Mouse (Mus musculus) limb, embryonic 13.5 days (tissue): Measurements from ENCODE around the gene Tnfaip2. TPM values are rescaled to one million over a fixed set of nuclear protein-coding genes. Genes with fewer than 3 reads are reported as not detected.
A peak's percentile ranks its signal among the peaks of the same experiment; 100 is the strongest.

ENCODE experiments used
- ATAC-seq: fragments of 200-750 bp; cut with Nextera tagmentation; 2 replicates; pipeline ENCODE4 v1.8.0; 2017; ENCODE audit warnings: low read depth, moderate number of reproducible peaks, moderate TSS enrichment; ENCODE audit not compliant: low FRiP score
- H3K27ac ChIP-seq: fragments of 300-500 bp; sonication (generic); 2 replicates; pipeline ENCODE4 v1.5.1; 2015; ENCODE audit warnings: inconsistent platforms, mild to moderate bottlenecking, moderate library complexity
- H3K27me3 ChIP-seq: fragments of 300-500 bp; sonication (generic); 2 replicates; pipeline ENCODE4 v1.6.1; 2015; ENCODE audit warnings: mild to moderate bottlenecking, inconsistent platforms
- H3K36me3 ChIP-seq: fragments of 300-500 bp; sonication (generic); 2 replicates; pipeline ENCODE4 v1.6.1; 2015; ENCODE audit warnings: inconsistent platforms, mild to moderate bottlenecking, moderate library complexity
- H3K4me1 ChIP-seq: fragments of 300-500 bp; sonication (generic); 2 replicates; pipeline ENCODE4 v1.6.1; 2015; ENCODE audit warnings: inconsistent platforms
- H3K4me2 ChIP-seq: fragments of 300-500 bp; sonication (generic); replicated peaks from 2 replicates; pipeline ENCODE4 v1.6.1; 2015; ENCODE audit warnings: inconsistent platforms, mild to moderate bottlenecking, moderate library complexity
- H3K4me3 ChIP-seq: fragments of 300-500 bp; sonication (generic); 2 replicates; pipeline ENCODE4 v1.5.1; 2015; ENCODE audit warnings: moderate library complexity, mild to moderate bottlenecking, inconsistent platforms
- H3K9ac ChIP-seq: fragments of 300-500 bp; sonication (generic); 2 replicates; pipeline ENCODE4 v1.6.1; 2015; ENCODE audit warnings: mild to moderate bottlenecking, inconsistent platforms
- H3K9me3 ChIP-seq: fragments of 300-500 bp; sonication (generic); 2 replicates; pipeline ENCODE4 v1.6.1; 2016; ENCODE audit warnings: inconsistent platforms
- WGBS: fragments of 180-500 bp; shearing (Covaris S2); methylation state at CpG from one replicate; pipeline ENCODE4 v1.1.7; 2015; 5-methylcytosine and 5-hydroxymethylcytosine counted together
- polyA plus RNA-seq: library from polyadenylated mRNA; unstranded; fragments of >200 nt; fragmentation: Nextera tagmentation; extraction: Ambion mirVana; gene quantifications from 2 replicates; pipeline ENCODE4 v1.2.1, GENCODE M21; 2015

The Tnfaip2 gene
- polyA plus RNA-seq, 1 experiment from 2014 or later, result 7.8 TPM

DNA sequence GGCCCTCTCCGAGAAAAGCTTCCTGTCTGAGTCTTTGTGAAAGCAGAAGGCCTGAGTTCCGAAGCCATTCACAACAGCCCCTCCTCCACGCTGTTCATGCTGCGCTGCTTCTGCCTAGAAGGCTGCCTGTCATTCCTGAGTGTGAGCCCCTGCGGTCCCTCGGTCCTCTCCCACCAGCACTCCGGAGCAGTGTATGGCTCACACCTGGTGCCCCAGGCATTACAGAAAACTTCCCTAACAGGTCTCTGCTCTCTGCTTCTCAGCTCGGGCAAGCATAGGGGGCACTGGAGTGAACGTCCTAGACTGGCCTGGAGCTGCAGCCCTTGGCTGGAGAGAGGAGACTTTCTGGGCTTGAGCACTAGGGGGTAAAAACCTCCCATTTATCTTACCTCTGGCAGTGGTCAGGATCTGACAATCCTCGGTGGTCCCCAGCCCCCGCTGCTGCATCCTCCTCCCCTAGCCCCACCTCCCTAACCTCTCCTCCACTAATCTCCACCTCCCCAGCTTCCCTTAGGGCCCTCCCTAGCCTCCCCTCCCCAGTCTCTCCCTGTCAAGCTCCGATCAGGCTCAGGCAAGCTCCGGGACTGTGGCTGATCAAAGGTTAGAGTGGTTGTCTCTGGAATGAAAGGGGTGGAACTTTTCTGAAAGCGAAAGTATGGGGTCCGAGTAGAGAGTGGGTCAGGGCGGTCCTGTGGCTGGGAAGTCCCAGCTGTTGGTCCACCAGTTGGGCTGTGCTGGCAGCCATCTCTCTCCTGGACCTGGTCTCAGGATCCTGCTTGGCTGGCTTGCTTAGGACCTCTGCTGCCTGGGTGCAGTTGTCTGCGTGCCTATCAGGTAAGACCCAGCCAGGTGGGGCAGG, 25.1 kb upstream of the Tnfaip2 start, which contains the start of gene Exoc3l4:
Gene Exoc3l4 (plus strand): TSS at position 97 of the 859 bp plus-strand sequence.
- Histone ChIP-seq H3K27ac (no peak within 1 kb of the TSS), H3K9ac (peak within 1 kb of the TSS; percentile 46), H3K27me3 (peaks cover 59% of the 10 kb centered on the region), H3K9me3 (no peaks in the 10 kb centered on the region), H3K36me3 (no peaks in the 10 kb centered on the region), H3K4me1 (peaks cover 29% of the 10 kb centered on the region), H3K4me3 (peak within 1 kb of the TSS; percentile 39), H3K4me2 (peak within 1 kb of the TSS; percentile 66)
- ATAC-seq, result peak; percentile 49; the same call in 1 of the 2 replicates
- WGBS, result 4% methylated on average over 17 of the region's 17 CpGs

DNA sequence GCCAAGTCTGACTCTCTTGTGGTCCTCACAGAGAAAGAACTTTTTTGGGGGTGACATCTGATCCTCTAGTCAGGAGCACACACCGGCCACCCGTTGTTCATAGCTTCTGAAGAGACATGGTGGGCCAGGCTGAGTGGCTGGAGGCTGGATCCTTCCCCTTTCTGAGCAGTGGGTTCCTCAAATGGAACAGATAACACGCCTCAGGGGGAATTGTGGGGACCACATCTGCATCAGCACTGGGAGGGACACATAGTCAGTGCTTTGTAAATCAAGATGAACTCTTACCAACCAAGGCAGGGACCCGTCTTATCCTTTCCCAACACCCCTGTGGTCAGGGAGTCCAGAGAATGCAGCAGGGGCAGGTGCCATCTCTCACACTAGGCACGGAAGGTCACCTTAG, 22.4 kb upstream of the Tnfaip2 start:
- no peaks in the 10 kb centered on the region for H3K9me3 ChIP-seq
- peaks cover 83% of the 10 kb centered on the region for H3K27me3 ChIP-seq
- no peak overlapping the region for H3K27ac ChIP-seq
- ATAC-seq, result no peak
- no peaks in the 10 kb centered on the region for H3K36me3 ChIP-seq
- no peak overlapping the region for H3K4me2 ChIP-seq
- H3K4me1 ChIP-seq, result peaks cover 21% of the 10 kb centered on the region
- no peak overlapping the region for H3K4me3 ChIP-seq
- H3K9ac ChIP-seq, result no peak overlapping the region
- 74% methylated on average over 5 of the region's 5 CpGs for WGBS

DNA sequence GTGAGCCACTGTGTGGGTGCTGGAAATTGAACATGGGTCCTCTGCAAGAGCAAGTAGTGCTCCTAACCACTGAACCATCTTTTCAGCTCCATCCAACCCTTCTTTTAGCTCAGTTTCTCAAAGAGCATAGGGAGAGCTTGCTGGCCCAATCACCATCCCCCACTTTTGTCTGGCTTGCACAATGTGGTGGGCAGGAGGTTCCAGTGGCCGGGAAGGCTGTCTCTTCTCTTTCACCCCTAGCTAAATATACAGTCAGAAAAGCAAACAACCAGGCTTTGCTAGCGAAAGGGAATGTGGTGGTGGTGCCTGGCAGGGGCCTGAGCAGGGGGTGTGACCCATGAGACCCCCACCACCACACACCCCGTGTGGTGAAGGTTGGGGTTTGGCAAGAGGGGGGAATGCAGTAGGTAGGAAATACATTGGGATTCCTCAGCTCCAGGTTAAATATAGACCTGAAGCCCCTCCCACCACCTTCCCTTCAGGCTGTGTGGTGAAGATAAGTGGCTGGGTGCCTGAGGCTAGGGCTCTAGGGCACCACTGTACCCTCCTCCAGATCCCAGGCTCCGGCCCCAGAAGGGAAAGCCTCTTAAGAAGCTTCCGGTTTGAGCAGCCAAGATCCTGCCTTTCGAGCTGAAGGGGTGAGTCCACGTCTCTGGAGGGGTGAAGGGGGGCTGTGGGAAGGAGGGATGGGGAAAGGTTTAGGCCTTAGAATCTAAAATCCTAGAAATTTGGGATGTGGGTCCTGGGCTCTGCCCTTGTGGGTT, 21.1 kb upstream of the Tnfaip2 start:
- Histone ChIP-seq H3K4me1 (peaks cover 26% of the 10 kb centered on the region), H3K9me3 (no peaks in the 10 kb centered on the region), H3K4me2 (no peak overlapping the region), H3K27me3 (peaks cover 92% of the 10 kb centered on the region), H3K36me3 (no peaks in the 10 kb centered on the region), H3K9ac (no peak overlapping the region), H3K4me3 (no peak overlapping the region), H3K27ac (no peak overlapping the region)
- no peak for ATAC-seq
- WGBS, result 47% methylated on average over 7 of the region's 7 CpGs

DNA sequence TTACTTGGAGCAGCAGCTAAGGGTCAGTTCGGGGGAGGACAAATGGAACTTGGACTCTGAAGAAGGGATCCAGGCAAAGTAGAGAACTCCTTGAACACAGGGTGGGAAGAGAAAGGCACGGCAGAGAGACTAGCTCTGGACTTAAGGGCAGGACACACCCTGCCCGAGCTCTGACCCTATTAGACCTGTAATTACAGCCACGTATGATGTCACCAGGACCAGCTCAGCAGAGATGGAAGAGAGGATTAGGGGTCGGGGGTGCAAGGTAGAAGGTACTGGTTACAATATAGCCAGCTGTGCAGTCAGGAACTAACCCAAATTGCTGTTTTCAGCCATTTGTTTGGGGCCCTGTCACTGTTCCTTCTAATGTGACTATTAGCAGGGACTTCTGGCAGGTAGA, 19.4 kb upstream of the Tnfaip2 start:
- peaks cover 23% of the 10 kb centered on the region for H3K4me1 ChIP-seq

DNA sequence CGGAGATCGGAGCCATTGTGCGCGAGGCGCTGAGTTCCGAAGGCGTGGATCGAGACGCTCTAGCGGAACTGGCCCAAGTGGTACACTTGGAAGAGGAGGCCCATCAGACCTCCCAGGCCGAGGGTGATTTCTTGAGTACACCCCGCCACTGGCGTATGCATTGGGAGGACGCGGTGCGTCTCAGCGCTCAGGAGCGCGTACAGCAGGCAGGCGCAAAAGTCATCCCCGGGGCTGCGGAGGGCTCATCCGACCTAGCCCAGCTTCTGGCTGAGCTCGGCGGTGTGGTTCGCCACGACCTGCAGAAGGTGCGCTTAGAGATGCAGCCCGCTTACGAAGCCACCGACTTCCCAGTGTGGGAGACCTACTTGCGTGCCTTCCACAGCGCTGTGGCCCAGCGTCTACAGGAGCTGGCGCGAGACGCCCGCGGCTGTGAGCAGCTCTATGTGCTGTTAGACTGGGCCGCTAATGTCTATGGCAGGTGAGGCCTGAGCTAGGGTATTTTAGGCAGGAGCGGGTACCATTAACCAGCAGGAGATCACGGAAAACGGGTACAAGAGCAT, 18.6 kb upstream of the Tnfaip2 start:
- Histone ChIP-seq H3K27ac (no peak overlapping the region), H3K4me2 (peak overlapping the region; percentile 63), H3K4me1 (peaks cover 31% of the 10 kb centered on the region), H3K9ac (0 out of 2 replicates have a peak overlapping the region, but pooled peaks have one; percentile 13), H3K9me3 (no peaks in the 10 kb centered on the region), H3K4me3 (peak overlapping the region; percentile 36), H3K27me3 (peaks cover 99% of the 10 kb centered on the region), H3K36me3 (no peaks in the 10 kb centered on the region)
- 5% methylated on average over 43 of the region's 43 CpGs for WGBS
- ATAC-seq, result no peak

More for the DNA sequence above, 19.4 kb upstream of the Tnfaip2 start:
- no peak for ATAC-seq
- Histone ChIP-seq H3K27ac (no peak overlapping the region), H3K36me3 (no peaks in the 10 kb centered on the region), H3K4me3 (no peak overlapping the region), H3K27me3 (peaks cover 97% of the 10 kb centered on the region), H3K9me3 (no peaks in the 10 kb centered on the region), H3K9ac (no peak overlapping the region), H3K4me2 (peak overlapping the region; percentile 63; the same call in 1 of the 2 replicates)
- 39% methylated on average over 5 of the region's 5 CpGs for WGBS

DNA sequence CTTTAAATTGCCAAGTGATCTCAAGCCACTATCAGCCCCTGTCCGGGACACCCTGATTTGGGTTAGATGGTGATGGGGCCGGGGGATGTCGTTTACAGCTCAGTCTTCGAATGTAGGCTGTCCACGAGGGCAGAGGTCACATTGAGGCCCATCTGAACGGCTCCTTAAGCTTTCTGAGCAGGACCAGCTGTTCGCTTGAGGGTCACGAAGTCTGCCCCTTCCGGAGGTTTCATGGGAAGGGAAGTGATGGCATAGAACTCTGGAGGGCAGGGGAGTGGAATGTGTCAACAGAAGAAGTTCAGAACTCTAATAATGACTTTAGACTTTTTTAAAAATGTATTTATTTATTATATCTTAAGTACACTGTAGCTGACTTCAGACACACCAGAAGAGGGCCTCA, 17.7 kb upstream of the Tnfaip2 start:
- Histone ChIP-seq H3K4me3 (no peak overlapping the region), H3K4me2 (no peak overlapping the region), H3K9ac (no peak overlapping the region), H3K4me1 (peaks cover 40% of the 10 kb centered on the region), H3K9me3 (no peaks in the 10 kb centered on the region), H3K27ac (no peak overlapping the region), H3K36me3 (no peaks in the 10 kb centered on the region), H3K27me3 (peaks cover 99% of the 10 kb centered on the region)
- WGBS, result 18% methylated on average over 9 of the region's 9 CpGs
- no peak for ATAC-seq

DNA sequence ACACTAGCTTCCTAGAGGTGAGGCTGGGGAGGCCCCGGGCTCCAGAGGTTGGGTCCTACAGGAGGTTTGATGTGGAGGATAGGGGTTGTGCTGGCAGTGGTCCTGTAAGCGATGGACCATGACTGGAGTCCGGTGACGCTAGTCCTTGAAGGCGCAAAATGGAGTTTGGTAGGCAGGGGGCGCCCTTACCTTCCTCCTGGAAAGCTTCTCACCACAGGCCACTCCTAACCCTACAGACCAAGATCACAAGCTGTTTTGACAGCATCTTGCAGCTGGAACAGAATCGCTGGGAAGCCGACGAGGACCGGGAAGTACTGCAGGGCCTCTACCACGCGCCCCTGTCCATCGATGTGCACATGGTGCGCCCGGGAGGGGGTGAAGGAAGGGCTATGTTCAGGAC, 17.0 kb upstream of the Tnfaip2 start:
- Histone ChIP-seq H3K36me3 (no peaks in the 10 kb centered on the region), H3K9me3 (no peaks in the 10 kb centered on the region), H3K4me3 (no peak overlapping the region), H3K27me3 (peaks cover 99% of the 10 kb centered on the region), H3K4me2 (no peak overlapping the region), H3K4me1 (peaks cover 47% of the 10 kb centered on the region), H3K9ac (no peak overlapping the region), H3K27ac (no peak overlapping the region)
- ATAC-seq, result no peak
- WGBS, result 3% methylated on average over 15 of the region's 15 CpGs

DNA sequence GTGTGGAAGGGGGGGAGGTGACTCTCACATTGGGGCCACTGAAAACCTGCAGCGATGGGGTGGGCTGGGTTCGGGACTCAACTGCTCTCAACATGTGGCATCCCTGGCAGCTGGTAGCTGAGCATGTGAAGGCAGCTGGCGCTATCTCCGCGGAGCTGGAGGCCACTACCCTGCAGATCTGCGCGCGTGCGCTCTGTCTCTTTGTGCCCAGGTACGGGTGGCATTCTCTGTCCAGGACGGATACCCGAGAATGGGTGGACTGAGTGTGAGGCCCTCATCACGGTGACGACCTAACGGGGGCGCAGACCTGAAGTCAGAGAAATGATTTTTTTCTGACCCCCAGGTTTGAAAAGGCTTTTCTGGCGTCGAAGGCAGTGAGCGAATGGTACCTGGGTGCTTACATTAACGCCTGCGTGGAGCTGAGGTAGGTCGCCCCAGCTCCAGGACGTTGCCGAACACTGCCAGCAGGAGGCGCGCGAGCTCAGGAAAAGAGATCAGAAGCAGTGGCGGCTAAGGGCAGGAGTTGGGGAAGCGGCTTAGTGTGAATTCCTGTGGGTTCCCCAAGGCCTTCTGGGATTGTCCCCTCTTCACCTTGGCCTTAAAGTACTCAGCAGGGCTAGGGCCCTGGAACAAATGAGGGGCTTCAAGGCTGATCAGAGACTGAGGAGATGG, 16.3 kb upstream of the Tnfaip2 start:
- no peak overlapping the region for H3K4me3 ChIP-seq
- peak; percentile 49; the same call in 1 of the 2 replicates for ATAC-seq
- no peak overlapping the region for H3K27ac ChIP-seq
- no peaks in the 10 kb centered on the region for H3K36me3 ChIP-seq
- no peaks in the 10 kb centered on the region for H3K9me3 ChIP-seq
- H3K9ac ChIP-seq, result no peak overlapping the region
- H3K4me2 ChIP-seq, result peak overlapping the region; percentile 24; the same call in 1 of the 2 replicates
- H3K27me3 ChIP-seq, result peaks cover 99% of the 10 kb centered on the region
- 17% methylated on average over 29 of the region's 29 CpGs for WGBS
- peaks cover 53% of the 10 kb centered on the region for H3K4me1 ChIP-seq

DNA sequence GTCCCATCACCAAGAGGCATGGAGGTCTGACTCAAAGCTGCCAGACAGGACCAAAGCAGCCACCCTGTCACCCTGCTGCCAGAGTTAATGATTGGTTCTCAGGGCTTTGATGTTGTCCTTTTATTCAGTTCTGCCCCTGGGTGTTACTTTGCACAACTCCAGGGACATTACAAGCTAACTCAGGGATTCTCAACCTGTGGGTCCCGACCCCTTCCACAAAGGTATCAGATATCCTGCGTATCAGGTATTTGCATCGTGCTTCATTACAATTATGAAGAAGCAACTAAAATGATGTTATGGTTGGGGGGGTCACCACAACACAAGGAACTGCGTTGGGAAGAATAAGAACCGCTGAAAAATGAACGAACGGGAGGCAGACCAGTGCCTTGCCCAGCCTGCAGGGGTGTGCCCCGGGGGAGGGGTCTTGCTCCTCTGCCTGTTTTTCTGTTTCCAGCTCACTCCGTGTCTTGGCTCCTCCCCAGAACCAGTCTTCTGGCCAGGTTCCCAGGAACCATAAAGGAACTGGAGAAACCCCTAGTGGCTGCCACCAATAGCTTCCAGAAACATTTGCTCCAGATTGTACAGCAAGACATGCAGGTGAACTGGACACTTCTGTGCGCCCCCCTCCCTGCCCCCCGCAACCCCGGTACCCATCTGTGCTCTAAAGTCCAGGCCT, 14.7 kb upstream of the Tnfaip2 start:
- Histone ChIP-seq H3K27me3 (peaks cover 99% of the 10 kb centered on the region), H3K9ac (no peak overlapping the region), H3K4me2 (no peak overlapping the region), H3K9me3 (no peaks in the 10 kb centered on the region), H3K4me1 (peaks cover 56% of the 10 kb centered on the region), H3K4me3 (no peak overlapping the region), H3K36me3 (no peaks in the 10 kb centered on the region), H3K27ac (no peak overlapping the region)
- 44% methylated on average over 12 of the region's 12 CpGs for WGBS
- ATAC-seq, result no peak

DNA sequence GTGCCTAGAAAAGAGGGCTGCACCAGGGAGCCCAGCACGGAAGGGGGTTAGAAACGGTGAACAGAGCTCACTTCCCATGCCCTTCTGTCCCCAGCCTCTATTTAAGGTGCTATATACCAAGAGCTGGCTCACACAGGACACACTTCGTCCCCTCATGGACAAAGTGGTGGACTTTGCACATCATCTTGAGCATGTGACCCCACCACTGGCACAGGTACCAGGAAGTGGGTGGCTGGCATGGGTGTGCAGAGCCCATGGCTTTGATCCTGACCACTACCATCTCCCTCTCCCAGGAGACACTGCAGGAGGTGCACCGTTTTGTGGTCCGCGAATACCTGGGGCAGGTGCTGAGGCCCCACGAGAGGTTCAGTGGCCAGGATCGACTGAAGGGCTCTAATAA, 13.9 kb upstream of the Tnfaip2 start:
- peak overlapping the region; percentile 73 for H3K4me2 ChIP-seq
- ATAC-seq, result no peak
- no peaks in the 10 kb centered on the region for H3K36me3 ChIP-seq
- H3K27me3 ChIP-seq, result peaks cover 95% of the 10 kb centered on the region
- no peaks in the 10 kb centered on the region for H3K9me3 ChIP-seq
- WGBS, result 19% methylated on average over 8 of the region's 8 CpGs
- H3K4me1 ChIP-seq, result peaks cover 52% of the 10 kb centered on the region
- 0 out of 2 replicates have a peak overlapping the region, but pooled peaks have one; percentile 4 for H3K9ac ChIP-seq
- H3K4me3 ChIP-seq, result no peak overlapping the region
- H3K27ac ChIP-seq, result no peak overlapping the region
